Mouse (Mus musculus) CH12F3 (cell line): Measurements from ENCODE around the gene Gm6358.
"Not testable (repeated sequence)": the region's sequence is repeated elsewhere in the genome, so short reads cannot be mapped to it uniquely, and the experiment has no call there.

Experiments
- in situ Hi-C: fragments of 300-500 bp; cut with MboI; formaldehyde crosslinking; loops from 2 replicates; pipeline ENCODE4 v1.14.3; 2020; ENCODE audit warnings: low sequenced_read_pairs

Gm6358 gene

GRCm38 (mm10) chr16:89140551-89140950 lies at the start of gene Gm6358:
Gene Gm6358, plus strand, starts transcription at chr16:89140851.
- in situ Hi-C loops, result no loop called here

GRCm38 (mm10) chr16:89150786-89151185 lies 10.1 kb downstream of the Gm6358 start, which contains the start of gene Gm10061:
Gene Gm10061, plus strand, starts transcription at chr16:89151086.
- in situ Hi-C loops, result no loop called here

GRCm38 (mm10) chr16:89157652-89158051 lies 17.0 kb downstream of the Gm6358 start, which contains the start of gene Gm9789:
Gene Gm9789, plus strand, starts transcription at chr16:89157952.
- in situ Hi-C loops, result no loop called here

GRCm38 (mm10) chr16:89169190-89169589 lies 28.5 kb downstream of the Gm6358 start, which contains the start of gene Gm7735:
Gene Gm7735, plus strand, starts transcription at chr16:89169490.
- in situ Hi-C loops, result not testable (repeated sequence)

- in situ Hi-C loops, result no loop called here
Measured at GRCm38 (mm10) chr16:89174435-89174834, 33.8 kb downstream of the Gm6358 start, which contains the start of gene 1110057P08Rik. Gene 1110057P08Rik, plus strand, starts transcription at chr16:89174735.

- in situ Hi-C loops, result no loop called here
Measured at GRCm38 (mm10) chr16:89188621-89189020, 48.0 kb downstream of the Gm6358 start.
